Mouse (Mus musculus) C2C12 (cell line): ENCODE measurements around the gene Map3k20. TPM values are rescaled to one million over a fixed set of nuclear protein-coding genes. Genes with fewer than 3 reads are reported as not detected.

Source experiments
- H3K27me3 ChIP-seq: one replicate; pipeline ENCODE4 v1.6.1; 2011; ENCODE audit not compliant: control insufficient read depth, insufficient read depth, insufficient read length
- H3K36me3 ChIP-seq: one replicate; pipeline ENCODE4 v1.6.1; 2011; ENCODE audit not compliant: control insufficient read depth, insufficient read depth
- H3K4me3 ChIP-seq: one replicate; pipeline ENCODE4 v1.5.1; 2011; ENCODE audit warnings: mild to moderate bottlenecking, control low read depth; ENCODE audit not compliant: poor library complexity, insufficient read depth, severe bottlenecking
- H3K79me2 ChIP-seq: one replicate; pipeline ENCODE4 v1.6.1; 2011; ENCODE audit not compliant: control insufficient read depth, insufficient read depth
- H3K79me3 ChIP-seq: one replicate; pipeline ENCODE4 v1.6.1; 2011; ENCODE audit warnings: low read depth, control low read depth
- H3ac ChIP-seq: one replicate; pipeline ENCODE3; 2011; ENCODE audit warnings: low read depth; ENCODE audit not compliant: control insufficient read depth, insufficient read length
- CEBPB ChIP-seq: IDR thresholded peaks from one replicate; pipeline ENCODE4 v1.6.1; 2011; ENCODE audit warnings: low read depth, mild to moderate bottlenecking, control low read depth, moderate library complexity
- CTCF ChIP-seq: IDR thresholded peaks from one replicate; pipeline ENCODE4 v1.5.1; 2011; ENCODE audit not compliant: control insufficient read depth, insufficient read depth, insufficient read length
- FOSL1 ChIP-seq: IDR thresholded peaks from one replicate; pipeline ENCODE4 v1.8.0; 2011; ENCODE audit warnings: mild to moderate bottlenecking, low read length; ENCODE audit not compliant: poor library complexity, insufficient read depth, severe bottlenecking
- MAX ChIP-seq: IDR thresholded peaks from one replicate; pipeline ENCODE4 v1.6.1; 2011; ENCODE audit warnings: mild to moderate bottlenecking, control low read depth
- MYOD1 ChIP-seq: IDR thresholded peaks from one replicate; pipeline ENCODE4 v1.6.1; 2011; ENCODE audit warnings: low read depth; ENCODE audit not compliant: control insufficient read depth, insufficient read length
- MYOG ChIP-seq: IDR thresholded peaks from one replicate; pipeline ENCODE4 v1.6.1; 2011; ENCODE audit not compliant: control insufficient read depth, insufficient read length; ENCODE audit errors: extremely low read depth
- USF1 ChIP-seq: IDR thresholded peaks from one replicate; pipeline ENCODE4 v1.6.1; 2011; ENCODE audit warnings: low read depth, mild to moderate bottlenecking, control low read depth, moderate library complexity
- polyA plus RNA-seq: library from polyadenylated mRNA; unstranded; fragments of >200 nt; fragmentation: generic; extraction: Trizol; gene quantifications from one replicate; pipeline ENCODE4 v1.2.1, GENCODE M21; 2012; ENCODE audit warnings: missing spikeins

Gene Map3k20
- polyA plus RNA-seq, 1 experiment: 19.5 TPM

GRCm38 (mm10) chr2:72345281-72345680, 59.8 kb downstream of the Map3k20 start:
- no peaks in the 10 kb centered on the region for H3K27me3 ChIP-seq
- no peak overlapping the region for H3ac ChIP-seq
- TF ChIP-seq MYOG: no peak
- no peak overlapping the region for H3K4me3 ChIP-seq
- H3K79me2 ChIP-seq: peaks cover 94% of the 10 kb centered on the region
- peaks cover 13% of the 10 kb centered on the region for H3K36me3 ChIP-seq
- H3K79me3 ChIP-seq: peaks cover 54% of the 10 kb centered on the region

- Histone ChIP-seq H3ac (no peak overlapping the region), H3K27me3 (no peaks in the 10 kb centered on the region), H3K79me3 (peaks cover 50% of the 10 kb centered on the region), H3K36me3 (peaks cover 10% of the 10 kb centered on the region), H3K4me3 (no peak overlapping the region), H3K79me2 (peaks cover 95% of the 10 kb centered on the region)
- TF ChIP-seq MYOD1 (no peak), CEBPB (peak; percentile 77)
Measured at GRCm38 (mm10) chr2:72351329-72351728, 65.9 kb downstream of the Map3k20 start.

GRCm38 (mm10) chr2:72351776-72352175, 66.3 kb downstream of the Map3k20 start:
- Histone ChIP-seq H3K79me3 (peaks cover 48% of the 10 kb centered on the region), H3ac (no peak overlapping the region), H3K79me2 (peaks cover 95% of the 10 kb centered on the region), H3K27me3 (no peaks in the 10 kb centered on the region), H3K4me3 (no peak overlapping the region), H3K36me3 (peaks cover 11% of the 10 kb centered on the region)
- TF ChIP-seq FOSL1: no peak
- TF ChIP-seq USF1: no peak
- no peak for TF ChIP-seq MYOD1
- TF ChIP-seq MYOG: no peak
- TF ChIP-seq MAX: no peak
- no peak for TF ChIP-seq CEBPB
- no peak for TF ChIP-seq CTCF

GRCm38 (mm10) chr2:72352756-72353155, 67.3 kb downstream of the Map3k20 start:
- peaks cover 21% of the 10 kb centered on the region for H3K36me3 ChIP-seq
- no peak overlapping the region for H3ac ChIP-seq
- no peak for TF ChIP-seq CEBPB
- TF ChIP-seq MYOG: no peak
- TF ChIP-seq USF1: no peak
- no peak for TF ChIP-seq MAX
- no peak for TF ChIP-seq FOSL1
- no peak for TF ChIP-seq CTCF
- TF ChIP-seq MYOD1: no peak
- H3K79me2 ChIP-seq: peaks cover 92% of the 10 kb centered on the region
- H3K27me3 ChIP-seq: no peaks in the 10 kb centered on the region
- peaks cover 41% of the 10 kb centered on the region for H3K79me3 ChIP-seq
- no peak overlapping the region for H3K4me3 ChIP-seq

GRCm38 (mm10) chr2:72356471-72356870, 71.0 kb downstream of the Map3k20 start:
- Histone ChIP-seq H3K27me3 (no peaks in the 10 kb centered on the region), H3ac (no peak overlapping the region), H3K79me3 (peaks cover 20% of the 10 kb centered on the region), H3K79me2 (peaks cover 84% of the 10 kb centered on the region), H3K4me3 (no peak overlapping the region), H3K36me3 (peaks cover 41% of the 10 kb centered on the region)
- no peak for TF ChIP-seq USF1
- no peak for TF ChIP-seq FOSL1
- TF ChIP-seq CEBPB: no peak
- TF ChIP-seq MAX: no peak
- TF ChIP-seq CTCF: no peak
- no peak for TF ChIP-seq MYOD1
- TF ChIP-seq MYOG: no peak

GRCm38 (mm10) chr2:72361572-72361971, 76.1 kb downstream of the Map3k20 start:
- peaks cover 54% of the 10 kb centered on the region for H3K79me2 ChIP-seq
- H3K79me3 ChIP-seq: peaks cover 6% of the 10 kb centered on the region
- no peak for TF ChIP-seq CEBPB
- no peak for TF ChIP-seq USF1
- no peak for TF ChIP-seq MYOG
- no peak for TF ChIP-seq FOSL1
- TF ChIP-seq MAX: no peak
- TF ChIP-seq CTCF: no peak
- no peak overlapping the region for H3K4me3 ChIP-seq
- peaks cover 58% of the 10 kb centered on the region for H3K36me3 ChIP-seq
- no peak overlapping the region for H3ac ChIP-seq
- H3K27me3 ChIP-seq: no peaks in the 10 kb centered on the region
